Mouse (Mus musculus): ENCODE results near the gene Cyp26c1. TPM values are rescaled to one million over a fixed set of nuclear protein-coding genes. Genes with fewer than 3 reads are reported as not detected.

The Cyp26c1 gene
- polyA plus RNA-seq, 1 experiment, result not detected

DNA sequence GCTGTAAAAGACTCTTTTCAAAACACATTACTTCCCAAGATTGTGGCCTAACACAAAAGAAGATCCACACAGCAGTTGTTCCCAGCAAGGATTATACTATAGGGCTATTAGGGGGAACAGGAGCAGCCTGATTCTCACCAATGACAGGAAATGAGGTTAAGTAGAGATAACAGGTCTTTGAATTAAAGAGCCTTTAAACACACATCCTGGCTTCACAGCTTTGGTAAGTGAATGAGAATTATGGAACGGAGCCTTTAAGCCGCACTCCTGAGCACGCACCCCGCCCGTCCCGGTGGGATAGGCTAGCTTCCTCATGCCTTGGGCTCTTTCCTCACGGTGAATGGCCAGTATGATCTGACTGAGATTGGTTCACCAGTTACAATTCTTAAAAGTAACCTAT is 54.7 kb downstream of the Cyp26c1 start:
- no peak for TF ChIP-seq CTCF (IDR thresholded peaks at IDR 0.05; ENCODE audit: control insufficient read depth, insufficient read depth, insufficient replicate concordance, low read depth, low read length)
- TF ChIP-seq POLR2A (IDR thresholded peaks at IDR 0.05; ENCODE audit: control insufficient read depth, low read depth, low read length), result no peak
- Histone ChIP-seq H3K27ac (ENCODE audit: control insufficient read depth, insufficient read depth, low read depth, low read length) (no peak overlapping the region), H3K4me1 (ENCODE audit: control insufficient read depth, insufficient read depth, low read length) (no peaks in the 10 kb centered on the region), H3K4me3 (ENCODE audit: control insufficient read depth, low read depth, low read length) (no peak overlapping the region), H3K27me3 (ENCODE audit: control insufficient read depth, insufficient read depth, low read length) (no peaks in the 10 kb centered on the region), H3K36me3 (ENCODE audit: control insufficient read depth, insufficient read depth, low read length) (no peaks in the 10 kb centered on the region)

Other genes with a start within 250 kb of the Cyp26c1 start
- gene Exoc6, start 135.2 kb upstream of the Cyp26c1 start, polyA plus RNA-seq (2012; rRNA removed), result 2.4 and 3.3 TPM in 2 replicates
- 1.8 and 1.9 TPM in 2 replicates for gene Cyp26a1, start 12.2 kb downstream of the Cyp26c1 start, polyA plus RNA-seq (2012; rRNA removed)

All from testis, adult 2 months (tissue).